In genomic region chr1:36539186-36539585, GRCm38 (mm10) we compare ENCODE assay signal across 9 mouse cellular contexts. TPM values are rescaled to one million over a fixed set of nuclear protein-coding genes. Genes with fewer than 3 reads are reported as not detected.
DNase-seq lines count a peak whose midpoint lies in the region; ATAC-seq and TF ChIP-seq lines count a peak whose summit lies in the region.
"Had no signal": no experiment of that assay in that cellular context is flagged by ENCODE, and none has a peak within 500 bp of the region (broad histone marks: within the 10 kb centered on the region; RNA-seq: fewer than 3 reads in every experiment).

Gene Gm42417 (minus strand): TSS chr1:36539429.

- H3K9ac ChIP-seq in midbrain, embryonic 13.5 days (replicated peaks), result peak within 1 kb of the TSS; percentile 10; the same call in 1 of the 2 replicates
- H3K9ac ChIP-seq in heart, embryonic 14.5 days (ENCODE audit: low read length), result peak within 1 kb of the TSS; percentile 22
- no peak within 1 kb of the TSS for H3K9ac ChIP-seq in liver, adult 2 months (ENCODE audit: low read depth, low read length)

- peaks cover 4% of the 10 kb centered on the region; the same call in 1 of the 2 replicates for H3K4me1 ChIP-seq in midbrain, embryonic 13.5 days (replicated peaks)
- H3K4me1 ChIP-seq in midbrain, embryonic 10.5 days, result no peaks in the 10 kb centered on the region
- H3K4me1 ChIP-seq in heart, embryonic 14.5 days (ENCODE audit: control insufficient read depth in 2 of 2, insufficient read depth in 2 of 2, low read length in 2 of 2), result peaks cover 33 to 55% of the 10 kb centered on the region in 2 experiments
- H3K4me1 ChIP-seq in liver, adult 2 months (ENCODE audit: control insufficient read depth, insufficient read depth, low read length), result peaks cover 22% of the 10 kb centered on the region

- no peak within 1 kb of the TSS for H3K4me3 ChIP-seq in midbrain, embryonic 13.5 days (replicated peaks)
- H3K4me3 ChIP-seq in midbrain, embryonic 10.5 days, result no peak within 1 kb of the TSS
- no peak within 1 kb of the TSS for H3K4me3 ChIP-seq in heart, embryonic 14.5 days (ENCODE audit: control insufficient read depth in 1 of 2, insufficient read depth in 1 of 2, low read depth in 1 of 2, low read length in 2 of 2)
- no peak within 1 kb of the TSS for H3K4me3 ChIP-seq in liver, adult 2 months (ENCODE audit: insufficient read depth, low read depth, low read length)

- no peak for DNase-seq in midbrain, embryonic 10.5 days (ENCODE audit: low spot score)
- peak; percentile 94 for DNase-seq in liver, adult 2 months (ENCODE audit: extremely low read depth, low read depth, low spot score)
- peak; percentile 76 for DNase-seq in testis, postnatal 10 days (ENCODE audit: low spot score)
- no peak for DNase-seq in layer of hippocampus, postnatal 25 days (ENCODE audit: extremely low spot score in 1 of 2, low spot score in 1 of 2)
- no peak for DNase-seq in right cerebral cortex, adult 2 months (ENCODE audit: low spot score in 2 of 2)

- no peak within 1 kb of the TSS for H3K27ac ChIP-seq in midbrain, embryonic 13.5 days
- no peak within 1 kb of the TSS for H3K27ac ChIP-seq in midbrain, embryonic 10.5 days (replicated peaks)
- H3K27ac ChIP-seq in heart, embryonic 14.5 days (replicated peaks in 1 of 2; ENCODE audit: control insufficient read depth in 1 of 2, insufficient read depth in 1 of 2, low read depth in 2 of 2, low read length in 2 of 2), result peak within 1 kb of the TSS; percentile 87 to 91
- peak within 1 kb of the TSS; percentile 43 for H3K27ac ChIP-seq in liver, adult 2 months (replicated peaks; ENCODE audit: insufficient read depth, low read depth, low read length)

- TF ChIP-seq CTCF in liver, adult 2 months (IDR thresholded peaks at IDR 0.05; ENCODE audit: low read depth, low read length), result no peak

- H3K36me3 ChIP-seq in midbrain, embryonic 13.5 days, result peaks cover 37% of the 10 kb centered on the region
- peaks cover 39% of the 10 kb centered on the region for H3K36me3 ChIP-seq in midbrain, embryonic 10.5 days
- peaks cover 54% of the 10 kb centered on the region for H3K36me3 ChIP-seq in heart, embryonic 14.5 days (ENCODE audit: control insufficient read depth, insufficient read depth, low read length)
- no peaks in the 10 kb centered on the region for H3K36me3 ChIP-seq in liver, adult 2 months (ENCODE audit: control insufficient read depth, insufficient read depth, low read length)

- no peak for TF ChIP-seq POLR2A in liver, adult 2 months (IDR thresholded peaks at IDR 0.05; ENCODE audit: extremely low read depth, insufficient read depth, low read length)

- H3K9me3 ChIP-seq in midbrain, embryonic 13.5 days, result no peaks in the 10 kb centered on the region
- no peaks in the 10 kb centered on the region for H3K9me3 ChIP-seq in midbrain, embryonic 10.5 days (replicated peaks)
- no peaks in the 10 kb centered on the region for H3K9me3 ChIP-seq in heart, embryonic 14.5 days (ENCODE audit: control insufficient read depth, low read length)

- H3K79me2 ChIP-seq in liver, adult 2 months (ENCODE audit: control insufficient read depth, insufficient read depth, low read length), result no peaks in the 10 kb centered on the region

- no peaks in the 10 kb centered on the region for H3K27me3 ChIP-seq in midbrain, embryonic 13.5 days
- H3K27me3 ChIP-seq in midbrain, embryonic 10.5 days (ENCODE audit: low read depth, poor library complexity, severe bottlenecking), result no peaks in the 10 kb centered on the region
- no peaks in the 10 kb centered on the region for H3K27me3 ChIP-seq in heart, embryonic 14.5 days (ENCODE audit: control insufficient read depth, insufficient read depth, low read length)
- H3K27me3 ChIP-seq in liver, adult 2 months (ENCODE audit: control insufficient read depth, insufficient read depth, low read length), result no peaks in the 10 kb centered on the region
- H3K27me3 ChIP-seq: CH12.LX had no signal

- ATAC-seq in midbrain, embryonic 13.5 days, result no peak
- peak; percentile 90 for ATAC-seq in heart, embryonic 14.5 days (ENCODE audit: insufficient number of reproducible peaks, insufficient read depth, low FRiP score, low read depth)
- no peak for ATAC-seq in monocyte, adult 5-6 weeks (replicated peaks; ENCODE audit: insufficient number of reproducible peaks, low FRiP score, low TSS enrichment, poor library complexity, severe bottlenecking)

- 71% methylated on average over 9 of the region's 9 CpGs for WGBS in midbrain, embryonic 13.5 days
- 77% methylated on average over 9 of the region's 9 CpGs for WGBS in midbrain, embryonic 10.5 days
- 32% methylated on average over 9 of the region's 9 CpGs for WGBS in heart, embryonic 14.5 days
- WGBS in liver, adult 2 months, result 9% methylated on average over 9 of the region's 9 CpGs

- H3K4me2 ChIP-seq in midbrain, embryonic 13.5 days (replicated peaks), result no peak within 1 kb of the TSS
- no peak within 1 kb of the TSS for H3K4me2 ChIP-seq in heart, embryonic 14.5 days (ENCODE audit: low read length)

RNA-seq across cellular contexts. Expression of gene Gm42417, which starts in this region (rescaled TPM):
- polyA plus RNA-seq in midbrain, embryonic 13.5 days (2015; fragmentation: Nextera tagmentation; extraction: Ambion mirVana), result not detected in 2 replicates
- 0.69 TPM in 1 of 2 replicates, not detected in the other for polyA plus RNA-seq in midbrain, embryonic 10.5 days (2016; fragmentation: Nextera tagmentation; extraction: Ambion mirVana)
- not detected in 2 replicates for polyA plus RNA-seq in heart, embryonic 14.5 days (2014; fragmentation: Nextera tagmentation; extraction: Ambion mirVana)
- not detected in 2 replicates for total RNA-seq in liver, adult 2 months (2014; rRNA removed)
- not detected in 2 replicates for polyA plus RNA-seq in liver, adult 2 months (2012; rRNA removed)
- under 1 TPM in 1 of 2 experiments, not detected in 1; 0.47 TPM for total RNA-seq in layer of hippocampus, postnatal 25 days (2021)
- total RNA-seq in monocyte, adult 5-6 weeks (2017), result not detected in 3 replicates

Comparison
In these comparisons a context has a peak if more than half of its experiments do, and no peak if none do; other contexts are left out.
1. Peak in ATAC-seq, H3K27ac ChIP-seq and H3K9ac ChIP-seq in heart, embryonic 14.5 days; RNA of the gene not detected or under 1 TPM.
2. Peak in DNase-seq and H3K27ac ChIP-seq in liver, adult 2 months; RNA of the gene not detected or under 1 TPM.